Mouse (Mus musculus) T-helper 2 cell (primary cell): Measurements from ENCODE around the gene Trpv1.

Experiments used
- in situ Hi-C: fragments of 300-600 bp; cut with MboI, MseI; formaldehyde crosslinking; loops from one replicate; pipeline ENCODE4 v1.15.1; 2025; ENCODE audit warnings: high pct_unique_total_duplicates

The Trpv1 gene

GRCm38 (mm10) chr11:73235990-73236701 lies 2.1 kb downstream of the Trpv1 start:
- in situ Hi-C loops = no loop called here

- in situ Hi-C loops = no loop called here
These were observed 2.6 kb downstream of the Trpv1 start for GRCm38 (mm10) chr11:73236731-73237130.

- in situ Hi-C loops = no loop called here
These were observed 8.1 kb downstream of the Trpv1 start for GRCm38 (mm10) chr11:73242199-73242598.

- in situ Hi-C loops = no loop called here
These were observed 8.7 kb downstream of the Trpv1 start for GRCm38 (mm10) chr11:73242777-73243176.

GRCm38 (mm10) chr11:73257362-73257945 lies 23.4 kb downstream of the Trpv1 start:
- in situ Hi-C loops = no loop called here

- in situ Hi-C loops = no loop called here
These were observed 24.6 kb downstream of the Trpv1 start for GRCm38 (mm10) chr11:73258664-73259063.

- in situ Hi-C loops = no loop called here
These were observed 26.4 kb downstream of the Trpv1 start for GRCm38 (mm10) chr11:73260457-73260856.

GRCm38 (mm10) chr11:73261385-73261784 lies 27.3 kb downstream of the Trpv1 start:
- in situ Hi-C loops = no loop called here

GRCm38 (mm10) chr11:73267267-73267666 lies 33.2 kb downstream of the Trpv1 start, which contains the start of gene Trpv3:
Gene Trpv3, plus strand, starts transcription at chr11:73267388.
- in situ Hi-C loops = no loop called here

- in situ Hi-C loops = no loop called here
These were observed 40.7 kb downstream of the Trpv1 start for GRCm38 (mm10) chr11:73274821-73275220.

- in situ Hi-C loops = no loop called here
These were observed 46.6 kb downstream of the Trpv1 start for GRCm38 (mm10) chr11:73280710-73281109.

- in situ Hi-C loops = no loop called here
These were observed 47.5 kb downstream of the Trpv1 start for GRCm38 (mm10) chr11:73281528-73282027.

- in situ Hi-C loops = no loop called here
These were observed 49.3 kb downstream of the Trpv1 start for GRCm38 (mm10) chr11:73283369-73283768.

GRCm38 (mm10) chr11:73283926-73284325 lies 49.8 kb downstream of the Trpv1 start:
- in situ Hi-C loops = no loop called here

- in situ Hi-C loops = no loop called here
These were observed 50.3 kb downstream of the Trpv1 start for GRCm38 (mm10) chr11:73284351-73284750.

- in situ Hi-C loops = no loop called here
These were observed 55.5 kb downstream of the Trpv1 start for GRCm38 (mm10) chr11:73289621-73290020.

- in situ Hi-C loops = loop anchor here (5.0 kb wide), 1 partner anchor 1304 kb away; no protein-coding TSS in a partner anchor
These were observed 69.0 kb downstream of the Trpv1 start for GRCm38 (mm10) chr11:73303123-73303522.
